Mouse (Mus musculus): ENCODE results near the gene Nectin1. TPM values are rescaled to one million over a fixed set of nuclear protein-coding genes. Genes with fewer than 3 reads are reported as not detected.

The Nectin1 gene
- polyA plus RNA-seq, 1 experiment, result 0.87 TPM

GRCm38 (mm10) chr9:43754083-43754482, 10.3 kb downstream of the Nectin1 start:
- no peaks in the 10 kb centered on the region; the same call in 1 of the 2 replicates for H3K4me1 ChIP-seq (ENCODE audit: control insufficient read depth, insufficient read depth, low read length)
- 82% methylated on average over 5 of the region's 5 CpGs for WGBS
- no peak overlapping the region for H3K4me3 ChIP-seq (replicated peaks; ENCODE audit: control insufficient read depth, low read depth, low read length)
- TF ChIP-seq POLR2A (IDR thresholded peaks at IDR 0.05; ENCODE audit: borderline replicate concordance, control insufficient read depth, low read depth, low read length), result no peak
- no peak for TF ChIP-seq CTCF (IDR thresholded peaks at IDR 0.05; ENCODE audit: control insufficient read depth, insufficient read depth, low read length)
- no peak overlapping the region for H3K27ac ChIP-seq (ENCODE audit: control insufficient read depth, insufficient read depth, low read depth, low read length, poor library complexity)

DNA sequence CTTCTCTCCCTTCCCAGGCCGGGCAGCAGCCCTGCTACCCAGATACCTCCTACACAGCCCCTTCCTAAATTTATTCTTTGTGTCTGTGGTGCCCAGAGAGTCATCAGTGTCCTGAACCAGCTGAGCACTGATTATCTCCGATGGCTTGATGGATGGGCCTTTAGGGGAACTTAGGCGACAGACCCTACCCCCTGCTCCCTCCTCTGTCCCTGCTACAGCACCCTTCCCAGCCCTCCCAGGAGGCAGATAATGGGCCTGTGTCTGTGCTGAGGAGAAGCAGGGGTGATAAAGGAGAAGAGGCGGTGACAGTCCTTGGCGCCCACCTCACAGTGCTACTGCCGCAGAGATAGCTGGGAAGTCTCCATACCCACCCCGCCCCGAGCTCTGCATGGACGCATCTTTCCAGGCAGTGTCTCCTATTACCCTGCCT, 11.0 kb downstream of the Nectin1 start:
- H3K4me1 ChIP-seq (ENCODE audit: control insufficient read depth, insufficient read depth, low read length), result no peaks in the 10 kb centered on the region; the same call in 1 of the 2 replicates
- no peak overlapping the region for H3K4me3 ChIP-seq (replicated peaks; ENCODE audit: control insufficient read depth, low read depth, low read length)
- 75% methylated on average over 9 of the region's 9 CpGs for WGBS
- no peak overlapping the region for H3K27ac ChIP-seq (ENCODE audit: control insufficient read depth, insufficient read depth, low read depth, low read length, poor library complexity)
- TF ChIP-seq POLR2A (IDR thresholded peaks at IDR 0.05; ENCODE audit: borderline replicate concordance, control insufficient read depth, low read depth, low read length), result no peak
- TF ChIP-seq CTCF (IDR thresholded peaks at IDR 0.05; ENCODE audit: control insufficient read depth, insufficient read depth, low read length), result no peak

GRCm38 (mm10) chr9:43755464-43755863, 11.7 kb downstream of the Nectin1 start:
- TF ChIP-seq CTCF (IDR thresholded peaks at IDR 0.05; ENCODE audit: control insufficient read depth, insufficient read depth, low read length) (no peak), POLR2A (IDR thresholded peaks at IDR 0.05; ENCODE audit: borderline replicate concordance, control insufficient read depth, low read depth, low read length) (no peak)
- 19% methylated on average over 4 of the region's 4 CpGs for WGBS
- Histone ChIP-seq H3K4me3 (replicated peaks; ENCODE audit: control insufficient read depth, low read depth, low read length) (no peak overlapping the region), H3K4me1 (ENCODE audit: control insufficient read depth, insufficient read depth, low read length) (no peaks in the 10 kb centered on the region; the same call in 1 of the 2 replicates), H3K27ac (ENCODE audit: control insufficient read depth, insufficient read depth, low read depth, low read length, poor library complexity) (no peak overlapping the region)

DNA sequence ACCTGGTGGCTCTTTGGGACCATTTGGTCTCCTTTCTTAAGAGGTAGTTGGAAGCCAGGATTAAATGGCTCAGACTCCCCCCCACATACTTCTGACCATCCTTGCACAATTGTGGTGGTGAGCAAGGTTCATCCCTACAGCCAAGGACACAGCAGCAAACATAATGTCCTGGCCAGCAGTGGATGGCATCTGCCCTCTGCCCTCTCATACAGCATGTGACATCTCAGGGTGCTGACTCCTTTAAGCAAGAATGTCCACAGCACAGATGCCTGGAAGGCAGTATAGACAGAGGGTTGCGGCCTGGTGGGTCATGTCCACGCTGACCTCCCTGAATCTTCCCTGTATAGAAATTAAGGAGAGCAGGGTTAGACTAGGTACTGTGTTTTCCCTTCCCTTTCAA, 12.1 kb downstream of the Nectin1 start:
- H3K27ac ChIP-seq (ENCODE audit: control insufficient read depth, insufficient read depth, low read depth, low read length, poor library complexity), result no peak overlapping the region
- H3K4me3 ChIP-seq (replicated peaks; ENCODE audit: control insufficient read depth, low read depth, low read length), result no peak overlapping the region
- TF ChIP-seq POLR2A (IDR thresholded peaks at IDR 0.05; ENCODE audit: borderline replicate concordance, control insufficient read depth, low read depth, low read length) (no peak), CTCF (IDR thresholded peaks at IDR 0.05; ENCODE audit: control insufficient read depth, insufficient read depth, low read length) (no peak)
- no peaks in the 10 kb centered on the region; the same call in 1 of the 2 replicates for H3K4me1 ChIP-seq (ENCODE audit: control insufficient read depth, insufficient read depth, low read length)
- 88% methylated on average over 2 of the region's 2 CpGs for WGBS

DNA sequence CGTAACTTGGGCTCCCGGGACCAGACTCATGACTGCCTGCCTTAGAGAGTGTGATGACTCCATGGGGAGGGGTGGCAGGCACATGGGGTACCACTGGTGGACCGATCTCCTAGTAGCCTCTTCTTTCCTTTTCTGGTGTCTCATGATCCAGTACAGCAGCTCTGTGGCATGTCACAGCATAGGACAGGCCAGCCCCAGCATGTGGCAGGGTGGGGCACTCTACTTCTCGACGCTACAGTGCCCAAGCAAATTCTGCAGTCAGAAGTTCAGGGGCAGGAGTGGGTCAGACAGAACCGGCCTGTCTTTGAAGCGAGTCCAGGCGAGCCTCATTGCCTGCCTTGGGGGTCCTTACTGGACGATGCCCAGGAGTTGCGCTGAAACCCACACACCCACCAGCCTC, 13.4 kb downstream of the Nectin1 start:
- Histone ChIP-seq H3K27ac (ENCODE audit: control insufficient read depth, insufficient read depth, low read depth, low read length, poor library complexity) (no peak overlapping the region), H3K4me1 (ENCODE audit: control insufficient read depth, insufficient read depth, low read length) (no peaks in the 10 kb centered on the region; the same call in 1 of the 2 replicates), H3K4me3 (replicated peaks; ENCODE audit: control insufficient read depth, low read depth, low read length) (no peak overlapping the region)
- TF ChIP-seq POLR2A (IDR thresholded peaks at IDR 0.05; ENCODE audit: borderline replicate concordance, control insufficient read depth, low read depth, low read length) (no peak), CTCF (IDR thresholded peaks at IDR 0.05; ENCODE audit: control insufficient read depth, insufficient read depth, low read length) (no peak)
- WGBS, result 83% methylated on average over 10 of the region's 10 CpGs

GRCm38 (mm10) chr9:43757972-43758965, 14.5 kb downstream of the Nectin1 start:
- Histone ChIP-seq H3K4me3 (replicated peaks; ENCODE audit: control insufficient read depth, low read depth, low read length) (no peak overlapping the region), H3K27ac (ENCODE audit: control insufficient read depth, insufficient read depth, low read depth, low read length, poor library complexity) (no peak overlapping the region), H3K4me1 (ENCODE audit: control insufficient read depth, insufficient read depth, low read length) (no peaks in the 10 kb centered on the region; the same call in 1 of the 2 replicates)
- no peak for TF ChIP-seq POLR2A (IDR thresholded peaks at IDR 0.05; ENCODE audit: borderline replicate concordance, control insufficient read depth, low read depth, low read length)
- WGBS, result 59% methylated on average over 5 of the region's 5 CpGs

DNA sequence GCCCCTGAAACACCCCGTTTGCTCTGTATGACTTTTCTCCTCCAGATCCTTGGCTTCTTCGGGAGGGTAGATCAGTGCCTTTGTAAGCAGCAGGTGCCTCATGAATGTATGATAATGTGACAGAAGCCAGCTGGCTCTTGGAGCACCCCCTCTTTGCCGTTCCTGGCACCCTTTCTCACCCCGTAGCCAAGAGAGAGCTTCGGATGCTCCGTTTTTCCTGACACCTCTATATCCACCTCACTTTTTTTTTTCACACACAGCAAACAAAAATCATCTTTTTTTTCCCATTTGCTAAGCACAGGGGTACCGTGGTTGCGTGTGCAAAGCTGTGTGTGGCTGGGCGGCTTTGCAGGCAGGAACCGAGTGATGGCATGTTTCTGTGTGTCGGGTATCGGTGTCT, 16.3 kb downstream of the Nectin1 start:
- no peak for TF ChIP-seq POLR2A (IDR thresholded peaks at IDR 0.05; ENCODE audit: borderline replicate concordance, control insufficient read depth, low read depth, low read length)
- TF ChIP-seq CTCF (IDR thresholded peaks at IDR 0.05; ENCODE audit: control insufficient read depth, insufficient read depth, low read length), result no peak
- Histone ChIP-seq H3K27ac (ENCODE audit: control insufficient read depth, insufficient read depth, low read depth, low read length, poor library complexity) (no peak overlapping the region), H3K4me3 (replicated peaks; ENCODE audit: control insufficient read depth, low read depth, low read length) (no peak overlapping the region), H3K4me1 (ENCODE audit: control insufficient read depth, insufficient read depth, low read length) (no peaks in the 10 kb centered on the region; the same call in 1 of the 2 replicates)
- WGBS, result 81% methylated on average over 12 of the region's 12 CpGs

- H3K4me3 ChIP-seq (replicated peaks; ENCODE audit: control insufficient read depth, low read depth, low read length), result no peak overlapping the region
- WGBS, result 72% methylated on average over 5 of the region's 5 CpGs
- TF ChIP-seq POLR2A (IDR thresholded peaks at IDR 0.05; ENCODE audit: borderline replicate concordance, control insufficient read depth, low read depth, low read length) (no peak), CTCF (IDR thresholded peaks at IDR 0.05; ENCODE audit: control insufficient read depth, insufficient read depth, low read length) (no peak)
Measured at GRCm38 (mm10) chr9:43761181-43761820, 17.5 kb downstream of the Nectin1 start.

More at GRCm38 (mm10) chr9:43761181-43761820, 17.5 kb downstream of the Nectin1 start:
- Histone ChIP-seq H3K27ac (ENCODE audit: control insufficient read depth, insufficient read depth, low read depth, low read length, poor library complexity) (peak overlapping the region; percentile 22), H3K4me1 (ENCODE audit: control insufficient read depth, insufficient read depth, low read length) (no peaks in the 10 kb centered on the region)

All from bone marrow, adult 2 months (tissue).